Mouse (Mus musculus): Measurements from ENCODE around the gene Nlrp9b.
"Not testable (repeated sequence)": the region's sequence is repeated elsewhere in the genome, so short reads cannot be mapped to it uniquely, and the experiment has no call there.

Nlrp9b gene

DNA sequence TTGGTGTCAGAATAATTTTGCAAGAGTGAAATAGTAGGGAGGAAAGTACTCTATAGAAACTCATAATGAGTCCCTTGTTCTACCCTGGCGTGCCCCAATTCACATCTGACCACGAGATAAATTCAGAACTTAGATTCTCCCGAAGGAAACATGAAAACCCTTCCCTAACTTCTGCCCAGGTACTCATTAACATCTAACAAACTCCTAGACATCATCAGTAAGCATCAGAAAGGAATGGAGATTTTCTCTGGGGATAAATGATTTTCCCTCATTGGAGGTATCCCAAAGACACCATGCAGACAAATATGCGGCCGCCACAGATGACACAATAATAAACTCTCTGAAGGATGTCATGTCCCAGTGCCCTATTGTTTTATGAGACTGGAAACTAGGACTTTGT, 108.1 kb downstream of the Nlrp9b start, which contains the start of gene Vmn1r91:
Gene Vmn1r91, plus strand, starts transcription at position 301 of the 400 bp plus-strand sequence.
- ATAC-seq (ENCODE audit: insufficient number of reproducible peaks, low FRiP score, low TSS enrichment): not testable (repeated sequence)

DNA sequence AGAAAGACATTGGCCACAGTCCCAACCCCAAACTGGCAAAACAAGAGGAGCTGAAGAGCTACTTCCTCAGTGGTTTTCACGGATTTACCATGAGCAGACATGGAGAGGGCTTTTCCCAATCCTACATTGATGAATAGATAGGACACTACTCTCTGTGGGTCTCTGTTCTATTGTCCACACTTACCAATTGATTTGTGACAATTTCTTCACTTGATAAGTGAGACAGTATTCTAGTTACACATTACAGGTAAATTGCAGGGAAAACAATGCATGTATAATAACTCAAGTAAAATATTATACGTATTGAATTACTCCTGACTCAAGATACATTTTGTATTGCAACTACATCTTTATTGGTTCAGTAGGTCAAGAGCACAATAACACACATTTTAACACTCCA, 131.2 kb downstream of the Nlrp9b start, which contains the start of gene Gm16442:
Gene Gm16442, minus strand, starts transcription at position 101 of the 400 bp plus-strand sequence.
- ATAC-seq (ENCODE audit: insufficient number of reproducible peaks, low FRiP score, low TSS enrichment): not testable (repeated sequence)

Measured in cerebellum, adult (tissue).